Mouse (Mus musculus): ENCODE data around the gene Aldob. TPM values are rescaled to one million over a fixed set of nuclear protein-coding genes. Genes with fewer than 3 reads are reported as not detected.
A peak's percentile ranks its signal among the peaks of the same experiment; 100 is the strongest.
"Not testable (repeated sequence)": the region's sequence is repeated elsewhere in the genome, so short reads cannot be mapped to it uniquely, and the experiment has no call there.

The Aldob gene
- total RNA-seq, 2 experiments from 2014 or later: 1.3 to 1.9 TPM

- no peak for DNase-seq (ENCODE audit: extremely low spot score in 1 of 2, low spot score in 1 of 2)
These were observed 12.7 kb downstream of the Aldob start for GRCm38 (mm10) chr4:49536671-49537070.

GRCm38 (mm10) chr4:49535675-49536294, 13.6 kb downstream of the Aldob start:
- no peak for DNase-seq (ENCODE audit: extremely low spot score in 1 of 2, low spot score in 1 of 2)

- no peak for DNase-seq (ENCODE audit: extremely low spot score in 1 of 2, low spot score in 1 of 2)
These were observed 14.3 kb downstream of the Aldob start for GRCm38 (mm10) chr4:49535036-49535435.

- DNase-seq (ENCODE audit: extremely low spot score in 1 of 2, low spot score in 1 of 2): peak; percentile 51 to 61
These were observed 26.8 kb downstream of the Aldob start for GRCm38 (mm10) chr4:49522576-49522975.

- DNase-seq (ENCODE audit: extremely low spot score in 1 of 2, low spot score in 1 of 2): peak in 1 of 2 experiments; percentile 18
These were observed 28.0 kb downstream of the Aldob start for GRCm38 (mm10) chr4:49521346-49521745.

GRCm38 (mm10) chr4:49520572-49521340, 28.6 kb downstream of the Aldob start, which contains the start of the genes Mrpl50 and Zfp189:
Gene Mrpl50 (minus strand): TSS chr4:49521093.
Gene Zfp189 (plus strand): TSS chr4:49521176.
- DNase-seq (ENCODE audit: extremely low spot score in 1 of 2, low spot score in 1 of 2): peak; percentile 78 to 84

GRCm38 (mm10) chr4:49519476-49519875, 29.9 kb downstream of the Aldob start:
- no peak for DNase-seq (ENCODE audit: extremely low spot score in 1 of 2, low spot score in 1 of 2)

GRCm38 (mm10) chr4:49514441-49514840, 34.9 kb downstream of the Aldob start:
- DNase-seq (ENCODE audit: extremely low spot score in 1 of 2, low spot score in 1 of 2): no peak

- no peak for DNase-seq (ENCODE audit: extremely low spot score in 1 of 2, low spot score in 1 of 2)
These were observed 36.7 kb downstream of the Aldob start for GRCm38 (mm10) chr4:49512636-49513035.

- DNase-seq (ENCODE audit: extremely low spot score in 1 of 2, low spot score in 1 of 2): not testable (repeated sequence)
These were observed 39.0 kb downstream of the Aldob start for GRCm38 (mm10) chr4:49510236-49510835.

GRCm38 (mm10) chr4:49509183-49509582, 40.2 kb downstream of the Aldob start:
- no peak for DNase-seq (ENCODE audit: extremely low spot score in 1 of 2, low spot score in 1 of 2)

GRCm38 (mm10) chr4:49506386-49506785, 43.0 kb downstream of the Aldob start, which contains the start of gene Baat:
Gene Baat (minus strand): TSS chr4:49506557.
- DNase-seq (ENCODE audit: extremely low spot score in 1 of 2, low spot score in 1 of 2): no peak

GRCm38 (mm10) chr4:49503563-49503962, 45.8 kb downstream of the Aldob start:
- no peak for DNase-seq (ENCODE audit: extremely low spot score in 1 of 2, low spot score in 1 of 2)

Other genes starting within 250 kb of the Aldob start
- gene Acnat2, start 141.4 kb downstream of the Aldob start, total RNA-seq (2021): under 1 TPM in 1 of 2 experiments, not detected in 1; 0.20 TPM
- under 1 TPM; 0.20 to 0.52 TPM for gene Acnat1, start 75.6 kb downstream of the Aldob start, total RNA-seq (2021)
- under 1 TPM in 1 of 2 experiments, not detected in 1; 0.19 TPM for gene Baat, start 43.0 kb downstream of the Aldob start, total RNA-seq (2021)
- 10 to 100 TPM; 31.4 to 33.8 TPM for gene Mrpl50, start 28.5 kb downstream of the Aldob start, total RNA-seq (2021)
- 10 to 100 TPM; 23.1 to 28.3 TPM for gene Zfp189, start 28.4 kb downstream of the Aldob start, total RNA-seq (2021)
- gene Tmem246, start 48.3 kb upstream of the Aldob start, total RNA-seq (2021): 10 to 100 TPM; 66.0 to 75.9 TPM
- 10 to 100 TPM; 60.5 to 73.3 TPM for gene Rnf20, start 82.5 kb upstream of the Aldob start, total RNA-seq (2021)
- gene Ppp3r2, start 132.5 kb upstream of the Aldob start, total RNA-seq (2021): 1 to 10 TPM in 1 of 2 experiments, under 1 TPM in 1; 0.32 to 1.1 TPM